Mouse (Mus musculus): ENCODE data around the gene Zfp598. TPM values are rescaled to one million over a fixed set of nuclear protein-coding genes. Genes with fewer than 3 reads are reported as not detected.
A peak's percentile ranks its signal among the peaks of the same experiment; 100 is the strongest.

Zfp598 gene
- polyA plus RNA-seq, 1 experiment: 29.6 TPM

GRCm38 (mm10) chr17:24644875-24645721, 24.4 kb upstream of the Zfp598 start:
- H3K27ac ChIP-seq (ENCODE audit: insufficient read depth, low read depth, low read length): no peak overlapping the region
- no peak overlapping the region for H3K4me3 ChIP-seq (ENCODE audit: insufficient read depth, low read length)
- H3K4me1 ChIP-seq (ENCODE audit: control insufficient read depth, insufficient read depth, low read length): peaks cover 4% of the 10 kb centered on the region; the same call in 1 of the 2 replicates

DNA sequence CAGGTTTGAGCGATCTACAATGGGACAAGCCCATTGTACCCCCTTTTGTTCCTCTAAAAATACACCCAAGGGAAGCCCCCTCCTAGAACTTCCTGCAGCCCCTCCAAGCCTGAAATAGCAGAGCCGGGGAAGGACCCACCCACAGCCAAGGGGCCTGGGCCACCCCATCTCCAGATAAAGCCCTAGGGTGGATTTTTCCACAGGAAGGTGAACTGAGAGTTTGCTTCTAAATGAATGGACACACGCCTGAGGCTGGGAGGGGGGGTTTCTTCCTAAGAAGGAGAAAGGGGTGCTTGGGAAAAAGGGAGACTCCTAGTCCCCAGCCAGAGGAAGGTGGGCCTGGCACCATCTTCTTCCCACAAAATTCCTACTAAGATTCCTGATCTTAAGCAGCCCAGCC, 23.6 kb upstream of the Zfp598 start:
- TF ChIP-seq POLR2A (IDR thresholded peaks at IDR 0.05; ENCODE audit: borderline replicate concordance, low read depth, low read length) (no peak), CTCF (IDR thresholded peaks at IDR 0.05; ENCODE audit: low read depth, low read length) (no peak)
- H3K4me3 ChIP-seq (ENCODE audit: insufficient read depth, low read length): no peak overlapping the region
- peaks cover 8% of the 10 kb centered on the region for H3K4me1 ChIP-seq (ENCODE audit: control insufficient read depth, insufficient read depth, low read length)
- no peak overlapping the region for H3K27ac ChIP-seq (ENCODE audit: insufficient read depth, low read depth, low read length)

More at GRCm38 (mm10) chr17:24644875-24645721, 24.4 kb upstream of the Zfp598 start:
- TF ChIP-seq CTCF (IDR thresholded peaks at IDR 0.05; ENCODE audit: low read depth, low read length) (no peak), POLR2A (IDR thresholded peaks at IDR 0.05; ENCODE audit: borderline replicate concordance, low read depth, low read length) (no peak)

DNA sequence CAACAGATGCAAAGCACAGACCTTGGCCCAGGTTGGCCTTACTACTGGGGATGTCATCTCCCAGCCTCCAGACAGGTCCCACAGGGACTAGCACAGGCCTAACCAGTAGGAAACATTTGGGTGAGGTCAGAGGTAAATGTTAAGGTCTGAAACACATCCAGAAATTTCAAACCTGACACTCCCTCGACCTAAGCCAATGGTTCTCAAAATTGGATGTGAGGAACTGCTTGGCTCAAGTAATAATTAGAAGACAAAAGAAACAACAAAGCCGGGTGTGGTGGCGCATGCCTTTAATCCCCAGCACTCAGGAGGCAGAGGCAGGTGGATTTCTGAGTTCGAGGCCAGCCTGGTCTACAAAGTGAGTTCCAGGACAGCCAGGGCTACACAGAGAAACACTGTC, 23.1 kb upstream of the Zfp598 start:
- Histone ChIP-seq H3K27ac (ENCODE audit: insufficient read depth, low read depth, low read length) (no peak overlapping the region), H3K4me3 (ENCODE audit: insufficient read depth, low read length) (no peak overlapping the region), H3K4me1 (ENCODE audit: control insufficient read depth, insufficient read depth, low read length) (peaks cover 8% of the 10 kb centered on the region)
- TF ChIP-seq POLR2A (IDR thresholded peaks at IDR 0.05; ENCODE audit: borderline replicate concordance, low read depth, low read length) (no peak), CTCF (IDR thresholded peaks at IDR 0.05; ENCODE audit: low read depth, low read length) (no peak)

- H3K27ac ChIP-seq (ENCODE audit: insufficient read depth, low read depth, low read length): no peak overlapping the region
- TF ChIP-seq POLR2A (IDR thresholded peaks at IDR 0.05; ENCODE audit: borderline replicate concordance, low read depth, low read length) (no peak), CTCF (IDR thresholded peaks at IDR 0.05; ENCODE audit: low read depth, low read length) (no peak)
- no peak overlapping the region for H3K4me3 ChIP-seq (ENCODE audit: insufficient read depth, low read length)
- H3K4me1 ChIP-seq (ENCODE audit: control insufficient read depth, insufficient read depth, low read length): peaks cover 8% of the 10 kb centered on the region
Observed at GRCm38 (mm10) chr17:24647493-24647892, 22.0 kb upstream of the Zfp598 start.

DNA sequence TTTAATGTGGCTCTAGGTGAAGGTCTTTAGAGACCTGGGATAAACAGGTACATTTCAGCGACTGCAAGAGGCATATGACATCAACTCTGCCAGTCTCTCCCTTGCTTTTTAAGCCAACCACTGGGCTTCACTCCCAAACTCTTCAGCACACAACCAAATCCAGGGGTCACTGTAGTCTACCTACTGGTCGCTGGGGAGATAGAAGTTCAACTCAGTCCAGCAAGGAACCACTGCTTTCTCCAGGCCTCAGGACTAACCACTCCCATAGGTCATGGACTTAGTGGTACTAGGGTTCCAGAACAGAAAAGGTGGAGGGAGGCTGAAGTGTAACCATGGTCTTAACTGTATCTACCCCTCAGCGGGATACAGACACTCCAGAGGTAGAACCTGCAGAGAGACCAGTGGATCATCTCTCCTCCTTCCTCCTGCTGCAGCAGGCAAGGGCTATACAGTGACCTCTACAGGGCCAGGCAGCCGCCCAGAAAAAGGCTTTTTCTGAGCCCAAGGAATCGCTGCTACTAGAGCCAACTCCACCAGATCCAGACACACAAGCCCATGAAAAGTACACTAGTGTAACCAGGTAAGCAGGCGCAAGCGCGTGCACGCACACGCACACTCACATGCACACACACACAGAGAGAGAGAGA, 20.6 kb upstream of the Zfp598 start:
- TF ChIP-seq CTCF (IDR thresholded peaks at IDR 0.05; ENCODE audit: low read depth, low read length) (no peak), POLR2A (IDR thresholded peaks at IDR 0.05; ENCODE audit: borderline replicate concordance, low read depth, low read length) (no peak)
- no peak overlapping the region for H3K27ac ChIP-seq (ENCODE audit: insufficient read depth, low read depth, low read length)
- H3K4me1 ChIP-seq (ENCODE audit: control insufficient read depth, insufficient read depth, low read length): peaks cover 8% of the 10 kb centered on the region
- no peak overlapping the region for H3K4me3 ChIP-seq (ENCODE audit: insufficient read depth, low read length)

- TF ChIP-seq CTCF (IDR thresholded peaks at IDR 0.05; ENCODE audit: low read depth, low read length) (no peak), POLR2A (IDR thresholded peaks at IDR 0.05; ENCODE audit: borderline replicate concordance, low read depth, low read length) (no peak)
- Histone ChIP-seq H3K27ac (ENCODE audit: insufficient read depth, low read depth, low read length) (no peak overlapping the region), H3K4me1 (ENCODE audit: control insufficient read depth, insufficient read depth, low read length) (peaks cover 8% of the 10 kb centered on the region), H3K4me3 (ENCODE audit: insufficient read depth, low read length) (peak overlapping the region; percentile 56)
Observed at GRCm38 (mm10) chr17:24649581-24650069, 19.9 kb upstream of the Zfp598 start.

DNA sequence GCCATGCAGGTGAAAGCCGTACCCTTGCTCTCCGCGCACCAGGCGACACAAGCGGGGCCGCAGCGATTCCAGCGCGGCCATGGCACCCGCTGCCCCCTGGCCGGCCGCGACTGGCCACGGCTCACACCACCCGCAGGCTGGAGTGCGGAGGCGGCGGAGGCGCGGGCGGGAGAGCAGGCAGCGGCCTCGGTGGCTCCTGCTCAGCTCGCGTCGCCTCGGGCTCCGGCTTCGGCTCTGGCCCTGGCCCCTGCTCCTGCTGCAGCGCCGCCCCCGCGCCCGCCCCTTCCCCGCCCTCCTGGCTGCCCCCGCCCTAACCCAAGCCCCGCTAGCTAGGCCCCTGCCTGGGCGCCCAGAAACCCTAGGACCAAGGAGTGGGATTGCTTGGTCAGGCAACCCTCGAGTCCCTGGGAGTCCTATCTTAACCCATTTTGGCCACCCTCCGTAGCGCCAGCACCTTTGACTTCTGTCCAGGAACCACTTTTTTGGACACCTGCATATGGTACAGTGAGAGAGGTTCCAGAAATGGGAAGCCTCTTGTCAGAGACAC, 19.3 kb upstream of the Zfp598 start, which contains the start of gene Slc9a3r2:
Gene Slc9a3r2 (minus strand): TSS at position 258 of the 547 bp plus-strand sequence.
- no peak within 1 kb of the TSS for H3K27ac ChIP-seq (ENCODE audit: insufficient read depth, low read depth, low read length)

GRCm38 (mm10) chr17:24650766-24651165, 18.7 kb upstream of the Zfp598 start:
- Histone ChIP-seq H3K4me1 (ENCODE audit: control insufficient read depth, insufficient read depth, low read length) (peaks cover 8% of the 10 kb centered on the region), H3K4me3 (ENCODE audit: insufficient read depth, low read length) (no peak overlapping the region), H3K27ac (ENCODE audit: insufficient read depth, low read depth, low read length) (no peak overlapping the region)
- TF ChIP-seq CTCF (IDR thresholded peaks at IDR 0.05; ENCODE audit: low read depth, low read length): no peak
- no peak for TF ChIP-seq POLR2A (IDR thresholded peaks at IDR 0.05; ENCODE audit: borderline replicate concordance, low read depth, low read length)

More for the DNA sequence above, 19.3 kb upstream of the Zfp598 start, which contains the start of gene Slc9a3r2:
- H3K4me3 ChIP-seq (ENCODE audit: insufficient read depth, low read length): peak within 1 kb of the TSS; percentile 56
- H3K4me1 ChIP-seq (ENCODE audit: control insufficient read depth, insufficient read depth, low read length): peaks cover 8% of the 10 kb centered on the region
- TF ChIP-seq POLR2A (IDR thresholded peaks at IDR 0.05; ENCODE audit: borderline replicate concordance, low read depth, low read length) (no peak), CTCF (IDR thresholded peaks at IDR 0.05; ENCODE audit: low read depth, low read length) (no peak)

GRCm38 (mm10) chr17:24651835-24652234, 17.7 kb upstream of the Zfp598 start:
- no peak overlapping the region for H3K4me3 ChIP-seq (ENCODE audit: insufficient read depth, low read length)
- no peak overlapping the region for H3K27ac ChIP-seq (ENCODE audit: insufficient read depth, low read depth, low read length)
- TF ChIP-seq CTCF (IDR thresholded peaks at IDR 0.05; ENCODE audit: low read depth, low read length): no peak
- no peak for TF ChIP-seq POLR2A (IDR thresholded peaks at IDR 0.05; ENCODE audit: borderline replicate concordance, low read depth, low read length)
- peaks cover 8% of the 10 kb centered on the region for H3K4me1 ChIP-seq (ENCODE audit: control insufficient read depth, insufficient read depth, low read length)

Measured in bone marrow macrophage, adult 2 months (primary cell).